Mouse (Mus musculus) adrenal gland, postnatal 0 days (tissue): Measurements from ENCODE around the gene Spred2. TPM values are rescaled to one million over a fixed set of nuclear protein-coding genes. Genes with fewer than 3 reads are reported as not detected.

Experiments used
- polyA plus RNA-seq: library from polyadenylated mRNA; unstranded; fragments of >200 nt; fragmentation: Nextera tagmentation; extraction: Ambion mirVana; gene quantifications from 2 replicates; pipeline ENCODE4 v1.2.1, GENCODE M21; 2015

Spred2 gene
- polyA plus RNA-seq, result 5.0 and 6.3 TPM in 2 replicates

GRCm38 (mm10) chr11:19923888-19924756, at the start of gene Spred2:
Spred2 (plus strand) TSS chr11:19924375.

Other genes with a start within 250 kb of the Spred2 start
- 60.2 and 78.6 TPM in 2 replicates for gene Actr2, start 188.5 kb downstream of the Spred2 start, polyA plus RNA-seq